Mouse (Mus musculus): ENCODE data around the gene Vamp2.

- TF ChIP-seq POLR2A (IDR thresholded peaks at IDR 0.05; ENCODE audit: insufficient read length, low read depth), result no peak
- TF ChIP-seq TCF12 (IDR thresholded peaks at IDR 0.05; ENCODE audit: insufficient read depth, poor library complexity, severe bottlenecking), result no peak
- TF ChIP-seq USF1 (IDR thresholded peaks at IDR 0.05; ENCODE audit: low read depth), result no peak
- no peak for TF ChIP-seq CEBPB (IDR thresholded peaks at IDR 0.05; ENCODE audit: insufficient read depth, poor library complexity, severe bottlenecking)
- TF ChIP-seq POLR2AphosphoS2 (IDR thresholded peaks at IDR 0.05; ENCODE audit: insufficient read length, low read depth), result no peak
- no peak for TF ChIP-seq MAX (IDR thresholded peaks at IDR 0.05; ENCODE audit: low read depth)
These were observed 13.6 kb upstream of the Vamp2 start for GRCm38 (mm10) chr11:69074776-69075069.
